In genomic region chr17:65629943-65630342, GRCm38 (mm10) we compare ENCODE assay signal across 18 mouse cellular contexts. TPM values are rescaled to one million over a fixed set of nuclear protein-coding genes. Genes with fewer than 3 reads are reported as not detected.
"Had no signal": no experiment of that assay in that cellular context is flagged by ENCODE, and none has a peak within 500 bp of the region (broad histone marks: within the 10 kb centered on the region; RNA-seq: fewer than 3 reads in every experiment).

No protein-coding gene starts in this region.

- H3K27ac ChIP-seq: kidney, postnatal 0 days; limb, embryonic 10.5 days; liver, embryonic 12.5 days; lung, embryonic 15.5 days; midbrain, embryonic 12.5 days; neural tube, embryonic 15.5 days had no signal

- H3K36me3 ChIP-seq: limb, embryonic 10.5 days; liver, embryonic 12.5 days; lung, embryonic 15.5 days; midbrain, embryonic 12.5 days; neural tube, embryonic 15.5 days had no signal

- DNase-seq: kidney, adult 9 months; kidney, postnatal 36 days; right cerebral cortex, adult 18-20 months; right cerebral cortex, postnatal 25 days; thymus, postnatal 36 days had no signal

- H3K4me3 ChIP-seq: limb, embryonic 10.5 days; liver, embryonic 12.5 days; lung, embryonic 15.5 days; megakaryocyte, embryonic 14.5 days; midbrain, embryonic 12.5 days; neural tube, embryonic 15.5 days had no signal

- H3K4me1 ChIP-seq: limb, embryonic 10.5 days; liver, embryonic 12.5 days; lung, embryonic 15.5 days; midbrain, embryonic 12.5 days; neural tube, embryonic 15.5 days had no signal

- ATAC-seq: liver, embryonic 12.5 days; midbrain, embryonic 16.5 days had no signal

- H3K27me3 ChIP-seq: lung, embryonic 15.5 days; midbrain, embryonic 12.5 days; neural tube, embryonic 15.5 days had no signal

RNA-seq across cellular contexts. Expression of gene Txndc2, which starts 12.0 kb away (rescaled TPM):
- total RNA-seq: layer of hippocampus, adult 18-20 months; left cerebral cortex, adult 18-20 months had no signal
- polyA plus RNA-seq: kidney, postnatal 0 days; limb, embryonic 10.5 days; liver, embryonic 12.5 days; liver, embryonic 16.5 days; lung, embryonic 15.5 days; midbrain, embryonic 16.5 days; small intestine, adult 2 months; stomach, embryonic 16.5 days had no signal
